Mouse (Mus musculus) neural tube, embryonic 12.5 days (tissue): ENCODE measurements at regions not wholly inside any gene's neighbourhood (a gene's known extent, or its start where the extent isn't known, plus 50 kb on each side); places are given as distances from the start of the nearest gene placed in this dataset.

Experiments used
- ATAC-seq: fragments of 200-750 bp; cut with Nextera tagmentation; 2 replicates; pipeline ENCODE4 v1.8.0; 2017; ENCODE audit warnings: low read depth, mild to moderate bottlenecking, moderate TSS enrichment, moderate library complexity; ENCODE audit not compliant: low FRiP score
- H3K27ac ChIP-seq: fragments of 300-500 bp; sonication (generic); 2 replicates; pipeline ENCODE4 v1.5.1; 2016
- H3K27me3 ChIP-seq: fragments of 300-500 bp; sonication (generic); replicated peaks from 2 replicates; pipeline ENCODE4 v1.6.1; 2016; ENCODE audit warnings: mild to moderate bottlenecking
- H3K36me3 ChIP-seq: fragments of 300-500 bp; sonication (generic); 2 replicates; pipeline ENCODE4 v1.6.1; 2016; ENCODE audit warnings: mild to moderate bottlenecking
- H3K4me1 ChIP-seq: fragments of 300-500 bp; sonication (generic); 2 replicates; pipeline ENCODE4 v1.6.1; 2016
- H3K4me2 ChIP-seq: fragments of 300-500 bp; sonication (generic); replicated peaks from 2 replicates; pipeline ENCODE4 v1.6.1; 2016; ENCODE audit warnings: mild to moderate bottlenecking
- H3K4me3 ChIP-seq: fragments of 300-500 bp; sonication (generic); 2 replicates; pipeline ENCODE4 v1.5.1; 2016
- H3K9ac ChIP-seq: fragments of 300-500 bp; sonication (generic); 2 replicates; pipeline ENCODE4 v1.6.1; 2016; ENCODE audit warnings: mild to moderate bottlenecking
- H3K9me3 ChIP-seq: fragments of 300-500 bp; sonication (generic); 2 replicates; pipeline ENCODE4 v1.6.1; 2016; ENCODE audit warnings: mild to moderate bottlenecking
- WGBS: fragments of 180-500 bp; shearing (Covaris S2); methylation state at CpG from one replicate; pipeline ENCODE4 v1.1.7; 2016; 5-methylcytosine and 5-hydroxymethylcytosine counted together

- ATAC-seq = no peak
- Histone ChIP-seq H3K9me3 (no peaks in the 10 kb centered on the region), H3K4me3 (no peak overlapping the region), H3K27ac (no peak overlapping the region), H3K27me3 (no peaks in the 10 kb centered on the region), H3K4me2 (no peak overlapping the region), H3K36me3 (no peaks in the 10 kb centered on the region), H3K9ac (no peak overlapping the region), H3K4me1 (no peaks in the 10 kb centered on the region)
- 83% methylated on average over 4 of the region's 4 CpGs for WGBS
Observed at GRCm38 (mm10) chr14:46313064-46313463, 66.2 kb upstream of the Gm15217 start.

- no peak overlapping the region for H3K4me2 ChIP-seq
- ATAC-seq = no peak
- no peak overlapping the region for H3K27ac ChIP-seq
- H3K9me3 ChIP-seq = no peaks in the 10 kb centered on the region
- no peaks in the 10 kb centered on the region for H3K27me3 ChIP-seq
- no peaks in the 10 kb centered on the region for H3K36me3 ChIP-seq
- WGBS = 90% methylated on average over 5 of the region's 5 CpGs
- H3K4me1 ChIP-seq = no peaks in the 10 kb centered on the region
- H3K9ac ChIP-seq = no peak overlapping the region
- H3K4me3 ChIP-seq = no peak overlapping the region
Observed at GRCm38 (mm10) chr14:46316521-46316920, 62.7 kb upstream of the Gm15217 start.

- no peak overlapping the region for H3K27ac ChIP-seq
- H3K4me2 ChIP-seq = no peak overlapping the region
- WGBS = 79% methylated on average over 16 of the region's 16 CpGs
- no peaks in the 10 kb centered on the region for H3K9me3 ChIP-seq
- no peak overlapping the region for H3K4me3 ChIP-seq
- no peaks in the 10 kb centered on the region for H3K4me1 ChIP-seq
- no peaks in the 10 kb centered on the region for H3K27me3 ChIP-seq
- H3K9ac ChIP-seq = no peak overlapping the region
- H3K36me3 ChIP-seq = no peaks in the 10 kb centered on the region
- no peak for ATAC-seq
Observed at GRCm38 (mm10) chr14:46317406-46318045, 61.7 kb upstream of the Gm15217 start.

GRCm38 (mm10) chr14:46328064-46328463 is 51.1 kb upstream of the Gm15217 start:
- Histone ChIP-seq H3K4me3 (no peak overlapping the region), H3K4me2 (no peak overlapping the region), H3K4me1 (no peaks in the 10 kb centered on the region), H3K27ac (no peak overlapping the region), H3K27me3 (no peaks in the 10 kb centered on the region), H3K9me3 (no peaks in the 10 kb centered on the region), H3K9ac (no peak overlapping the region), H3K36me3 (no peaks in the 10 kb centered on the region)
- no peak for ATAC-seq
- WGBS = 57% methylated on average over 3 of the region's 3 CpGs
